Mouse (Mus musculus): Measurements from ENCODE around the gene Tmem50b.
"Not testable (repeated sequence)": the region's sequence is repeated elsewhere in the genome, so short reads cannot be mapped to it uniquely, and the experiment has no call there.

DNA sequence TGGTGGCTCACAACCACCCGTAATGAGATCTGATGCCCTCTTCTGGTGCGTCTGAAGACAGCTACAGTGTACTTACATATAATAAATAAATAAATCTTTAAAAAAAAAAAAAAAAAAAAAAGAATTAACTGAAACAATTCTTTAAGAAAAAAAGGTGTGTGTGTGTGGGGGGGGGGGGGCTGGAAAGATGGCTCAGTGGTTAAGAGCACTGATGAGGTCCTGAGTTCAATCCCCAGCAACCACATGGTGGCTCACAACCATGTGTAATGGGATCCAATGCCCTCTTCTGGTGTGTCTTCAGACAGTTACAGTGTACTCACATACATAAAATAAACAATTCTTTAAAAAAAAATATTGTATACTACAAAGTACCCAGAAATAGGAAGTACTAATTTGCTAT is 47.8 kb upstream of the Tmem50b start:
- TF ChIP-seq CTCF (IDR thresholded peaks at IDR 0.05; ENCODE audit: borderline replicate concordance, insufficient read depth, low read depth, low read length); POLR2A (IDR thresholded peaks at IDR 0.05; ENCODE audit: borderline replicate concordance, insufficient read depth, low read length): not testable (repeated sequence)

Measured in cerebellum, adult 2 months (tissue).